Mouse (Mus musculus): ENCODE measurements at regions not wholly inside any gene's neighbourhood (a gene's known extent, or its start where the extent isn't known, plus 50 kb on each side); places are given as distances from the start of the nearest gene placed in this dataset.

DNA sequence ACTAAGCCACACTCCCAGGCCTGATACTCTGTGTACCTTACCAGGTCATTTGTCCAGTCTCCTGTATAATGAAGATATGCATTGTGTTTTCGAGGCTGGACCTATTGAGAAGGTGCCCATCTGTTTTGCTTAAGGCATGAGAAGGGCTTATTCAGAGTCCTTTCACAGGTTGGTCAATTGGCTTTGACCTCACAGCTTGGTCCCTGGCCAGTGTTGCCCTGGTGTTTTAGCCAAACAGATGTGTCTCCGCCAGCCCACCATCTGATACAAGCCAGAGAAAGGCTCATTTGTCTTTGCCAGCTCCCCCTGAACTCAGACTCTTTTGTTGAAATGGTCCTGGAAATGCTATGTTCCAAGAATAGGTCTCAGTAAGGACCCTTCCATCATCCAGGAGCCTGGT lies 308.2 kb downstream of the Fut8 start:
- TF ChIP-seq HCFC1 (IDR thresholded peaks at IDR 0.05; ENCODE audit: borderline replicate concordance, insufficient read depth, low read length) (no peak), ZC3H11A (IDR thresholded peaks at IDR 0.05; ENCODE audit: borderline replicate concordance, low read depth, low read length) (no peak), ZNF384 (IDR thresholded peaks at IDR 0.05; ENCODE audit: low read depth, low read length) (no peak), MAFK (IDR thresholded peaks at IDR 0.05; ENCODE audit: insufficient read depth, low read depth, low read length) (no peak)
